In the genomic region with DNA sequence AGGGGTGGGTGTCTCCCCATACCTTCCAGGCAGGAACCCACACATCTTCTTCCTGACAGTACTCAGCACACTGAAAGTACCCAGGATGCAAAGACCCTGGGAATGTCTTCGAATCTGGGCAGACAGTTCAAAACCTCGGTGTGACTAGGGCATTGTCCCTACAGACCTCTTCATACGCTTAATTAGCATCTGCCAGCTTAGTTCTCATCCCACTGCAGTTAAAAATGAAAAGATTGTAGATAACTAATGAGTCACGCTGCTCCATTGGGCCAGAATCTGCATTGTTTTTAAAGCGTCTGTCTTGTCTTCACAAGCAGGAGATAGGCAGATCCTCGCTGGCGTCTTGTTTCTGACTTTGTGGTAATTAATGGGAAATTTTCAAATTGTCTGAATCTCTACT, we compare ENCODE assay signal across 19 mouse cellular contexts.
DNase-seq lines count a peak whose midpoint lies in the region; ATAC-seq and TF ChIP-seq lines count a peak whose summit lies in the region.
"Had no signal": no experiment of that assay in that cellular context is flagged by ENCODE, and none has a peak within 500 bp of the region (broad histone marks: within the 10 kb centered on the region; RNA-seq: fewer than 3 reads in every experiment).

No protein-coding gene starts in this region.

- no peak overlapping the region for H3K9ac ChIP-seq in embryonic facial prominence, embryonic 14.5 days (ENCODE audit: low read depth, low read length)
- H3K9ac ChIP-seq: heart, embryonic 15.5 days; liver, embryonic 13.5 days had no signal

- ATAC-seq in embryonic facial prominence, embryonic 14.5 days (ENCODE audit: low read depth): no peak
- ATAC-seq: CD4-positive, CD25-positive, alpha-beta regulatory T cell, adult 4 months; forebrain, embryonic 14.5 days; hindbrain, embryonic 16.5 days; intestine, postnatal 0 days had no signal

- no peak overlapping the region for H3K27ac ChIP-seq in embryonic facial prominence, embryonic 14.5 days (replicated peaks; ENCODE audit: low read depth, low read length)
- H3K27ac ChIP-seq in embryonic facial prominence, embryonic 10.5 days (replicated peaks): no peak overlapping the region
- peak overlapping the region; percentile 83 for H3K27ac ChIP-seq in layer of hippocampus, adult 2 months
- H3K27ac ChIP-seq in testis, adult 2 months (ENCODE audit: control insufficient read depth, insufficient read depth, low read depth, low read length): peak overlapping the region; percentile 29
- H3K27ac ChIP-seq: heart, embryonic 15.5 days; left cerebral cortex, adult 2 months; liver, embryonic 13.5 days had no signal

- 66% methylated on average over 7 of the region's 7 CpGs for WGBS in embryonic facial prominence, embryonic 14.5 days
- WGBS in embryonic facial prominence, embryonic 10.5 days: 70% methylated on average over 7 of the region's 7 CpGs

- TF ChIP-seq POLR2A in testis, adult 2 months (IDR thresholded peaks at IDR 0.05; ENCODE audit: control insufficient read depth, low read depth, low read length): no peak

- H3K27me3 ChIP-seq in embryonic facial prominence, embryonic 14.5 days (replicated peaks; ENCODE audit: control insufficient read depth, insufficient read depth, low read length): no peaks in the 10 kb centered on the region
- H3K27me3 ChIP-seq in embryonic facial prominence, embryonic 10.5 days (replicated peaks; ENCODE audit: low read depth, poor library complexity, severe bottlenecking): no peaks in the 10 kb centered on the region
- no peaks in the 10 kb centered on the region for H3K27me3 ChIP-seq in testis, adult 2 months (ENCODE audit: control insufficient read depth, insufficient read depth, low read length)
- H3K27me3 ChIP-seq: heart, embryonic 15.5 days; liver, embryonic 13.5 days had no signal

- DNase-seq in embryonic facial prominence, embryonic 14.5 days (ENCODE audit: low spot score): peak; percentile 2
- no peak for DNase-seq in embryonic facial prominence, embryonic 10.5 days (ENCODE audit: low spot score)
- DNase-seq in layer of hippocampus, adult 2 months (ENCODE audit: low spot score in 2 of 2): peak in 1 of 2 experiments; percentile 16
- no peak for DNase-seq in layer of hippocampus, postnatal 10 days (ENCODE audit: low spot score in 2 of 2)
- no peak for DNase-seq in testis, postnatal 10 days (ENCODE audit: low spot score)
- DNase-seq in cerebellum, postnatal 25 days: no peak
- DNase-seq: cerebellum, adult 8-10 months; gastrocnemius, postnatal 10 days; liver, embryonic 13.5 days; thymus, postnatal 25 days had no signal

- no peaks in the 10 kb centered on the region for H3K9me3 ChIP-seq in embryonic facial prominence, embryonic 14.5 days (ENCODE audit: control insufficient read depth, low read length)
- H3K9me3 ChIP-seq in embryonic facial prominence, embryonic 10.5 days: no peaks in the 10 kb centered on the region
- H3K9me3 ChIP-seq: heart, embryonic 15.5 days; liver, embryonic 13.5 days had no signal

- TF ChIP-seq CTCF in layer of hippocampus, adult 2 months (conservative IDR thresholded peaks at IDR 0.05): no peak
- TF ChIP-seq CTCF in testis, adult 2 months (IDR thresholded peaks at IDR 0.05; ENCODE audit: control insufficient read depth, insufficient read depth, insufficient replicate concordance, low read depth, low read length): no peak

- no peaks in the 10 kb centered on the region for H3K4me1 ChIP-seq in embryonic facial prominence, embryonic 14.5 days (ENCODE audit: control insufficient read depth, insufficient read depth, low read length)
- 0 out of 2 replicates have a peak, but pooled peaks cover 4% of the 10 kb centered on the region for H3K4me1 ChIP-seq in embryonic facial prominence, embryonic 10.5 days
- peaks cover 2% of the 10 kb centered on the region for H3K4me1 ChIP-seq in testis, adult 2 months (ENCODE audit: control insufficient read depth, insufficient read depth, low read length)
- H3K4me1 ChIP-seq: heart, embryonic 15.5 days; liver, embryonic 13.5 days had no signal

- H3K36me3 ChIP-seq in embryonic facial prominence, embryonic 14.5 days (ENCODE audit: control insufficient read depth, insufficient read depth, low read length): no peaks in the 10 kb centered on the region
- no peaks in the 10 kb centered on the region for H3K36me3 ChIP-seq in embryonic facial prominence, embryonic 10.5 days (replicated peaks)
- H3K36me3 ChIP-seq in testis, adult 2 months (ENCODE audit: control insufficient read depth, insufficient read depth, low read length): no peaks in the 10 kb centered on the region
- H3K36me3 ChIP-seq: heart, embryonic 15.5 days; liver, embryonic 13.5 days had no signal

- H3K4me2 ChIP-seq in embryonic facial prominence, embryonic 14.5 days (ENCODE audit: low read depth, low read length): no peak overlapping the region
- H3K4me2 ChIP-seq: heart, embryonic 15.5 days; liver, embryonic 13.5 days had no signal

- no peak overlapping the region for H3K4me3 ChIP-seq in embryonic facial prominence, embryonic 14.5 days (ENCODE audit: low read depth, low read length)
- no peak overlapping the region for H3K4me3 ChIP-seq in embryonic facial prominence, embryonic 10.5 days
- no peak overlapping the region for H3K4me3 ChIP-seq in layer of hippocampus, adult 2 months
- H3K4me3 ChIP-seq in testis, adult 2 months (ENCODE audit: control insufficient read depth, low read depth, low read length): no peak overlapping the region
- H3K4me3 ChIP-seq: erythroblast, embryonic 14.5 days; heart, adult 2 months; heart, embryonic 15.5 days; left cerebral cortex, adult 2 months; liver, embryonic 13.5 days had no signal

Comparison
In these comparisons a context has a peak if more than half of its experiments do, and no peak if none do; other contexts are left out.
1. H3K27ac ChIP-seq: peak in layer of hippocampus, adult 2 months (single experiment) and testis, adult 2 months (single experiment); none in embryonic facial prominence, embryonic 14.5 days (single experiment) and embryonic facial prominence, embryonic 10.5 days (single experiment).